Mouse (Mus musculus) stomach, embryonic 16.5 days (tissue): ENCODE results near the gene Setd4. TPM values are rescaled to one million over a fixed set of nuclear protein-coding genes. Genes with fewer than 3 reads are reported as not detected.

Source experiments
- ATAC-seq: fragments of 200-750 bp; cut with Nextera tagmentation; 2 replicates; pipeline ENCODE4 v1.8.0; 2017; ENCODE audit warnings: moderate number of reproducible peaks, moderate TSS enrichment; ENCODE audit not compliant: insufficient read depth, low FRiP score
- H3K27ac ChIP-seq: fragments of 300-500 bp; sonication (generic); 2 replicates; pipeline ENCODE4 v1.5.1; 2014; ENCODE audit warnings: low read length
- H3K27me3 ChIP-seq: fragments of 300-500 bp; sonication (generic); 2 replicates; pipeline ENCODE4 v1.6.1; 2014; ENCODE audit warnings: low read length, control low read depth, mixed read lengths; ENCODE audit not compliant: control insufficient read depth, insufficient read depth
- H3K36me3 ChIP-seq: fragments of 300-500 bp; sonication (generic); 2 replicates; pipeline ENCODE4 v1.6.1; 2014; ENCODE audit warnings: low read length; ENCODE audit not compliant: control insufficient read depth, insufficient read depth
- H3K4me1 ChIP-seq: fragments of 300-500 bp; sonication (generic); 2 replicates; pipeline ENCODE4 v1.6.1; 2014; ENCODE audit warnings: low read length, control low read depth, mixed read lengths; ENCODE audit not compliant: control insufficient read depth, insufficient read depth
- H3K4me2 ChIP-seq: fragments of 300-500 bp; sonication (generic); 2 replicates; pipeline ENCODE4 v1.6.1; 2014; ENCODE audit warnings: low read depth, low read length, mixed read lengths
- H3K4me3 ChIP-seq: fragments of 300-500 bp; sonication (generic); replicated peaks from 2 replicates; pipeline ENCODE4 v1.5.1; 2014; ENCODE audit warnings: mild to moderate bottlenecking, low read length
- H3K9ac ChIP-seq: fragments of 300-500 bp; sonication (generic); 2 replicates; pipeline ENCODE4 v1.6.1; 2014; ENCODE audit warnings: low read length
- H3K9me3 ChIP-seq: fragments of 300-500 bp; sonication (generic); replicated peaks from 2 replicates; pipeline ENCODE4 v1.6.1; 2016; ENCODE audit warnings: low read length, control low read depth; ENCODE audit not compliant: control insufficient read depth
- WGBS: fragments of 180-500 bp; shearing (Covaris S2); extraction: QIAGEN DNeasy Blood & Tissue Kit; methylation state at CpG from one replicate; pipeline ENCODE4 v1.1.7; 2014; 5-methylcytosine and 5-hydroxymethylcytosine counted together
- polyA plus RNA-seq: library from polyadenylated mRNA; unstranded; fragments of >200 nt; fragmentation: Nextera tagmentation; extraction: Ambion mirVana; gene quantifications from 2 replicates; pipeline ENCODE4 v1.2.1, GENCODE M21; 2015

Setd4 gene
- polyA plus RNA-seq, 1 experiment from 2014 or later: 11.8 TPM

GRCm38 (mm10) chr16:93596807-93597206 lies 7.1 kb downstream of the Setd4 start:
- WGBS: 96% methylated on average over 7 of the region's 7 CpGs
- Histone ChIP-seq H3K4me1 (no peaks in the 10 kb centered on the region), H3K27me3 (no peaks in the 10 kb centered on the region), H3K9me3 (no peaks in the 10 kb centered on the region), H3K36me3 (no peaks in the 10 kb centered on the region; the same call in 1 of the 2 replicates), H3K27ac (no peak overlapping the region), H3K9ac (no peak overlapping the region), H3K4me3 (no peak overlapping the region), H3K4me2 (no peak overlapping the region)
- no peak for ATAC-seq

- Histone ChIP-seq H3K4me3 (no peak overlapping the region), H3K9me3 (no peaks in the 10 kb centered on the region), H3K9ac (no peak overlapping the region), H3K4me1 (no peaks in the 10 kb centered on the region), H3K36me3 (no peaks in the 10 kb centered on the region), H3K4me2 (no peak overlapping the region), H3K27me3 (no peaks in the 10 kb centered on the region), H3K27ac (no peak overlapping the region)
- no peak for ATAC-seq
- WGBS: 67% methylated on average over 5 of the region's 5 CpGs
These were observed 8.1 kb downstream of the Setd4 start for GRCm38 (mm10) chr16:93595766-93596165.

- Histone ChIP-seq H3K36me3 (no peaks in the 10 kb centered on the region), H3K27me3 (no peaks in the 10 kb centered on the region), H3K4me1 (no peaks in the 10 kb centered on the region), H3K9ac (no peak overlapping the region), H3K4me3 (no peak overlapping the region), H3K9me3 (no peaks in the 10 kb centered on the region), H3K4me2 (no peak overlapping the region), H3K27ac (no peak overlapping the region)
- ATAC-seq: no peak
- 94% methylated on average over 10 of the region's 10 CpGs for WGBS
These were observed 9.4 kb downstream of the Setd4 start for GRCm38 (mm10) chr16:93594448-93594847.

GRCm38 (mm10) chr16:93593406-93593805 lies 10.5 kb downstream of the Setd4 start:
- no peak overlapping the region for H3K4me2 ChIP-seq
- no peak overlapping the region for H3K4me3 ChIP-seq
- no peak overlapping the region for H3K27ac ChIP-seq
- no peak overlapping the region for H3K9ac ChIP-seq
- no peak for ATAC-seq
- no peaks in the 10 kb centered on the region for H3K36me3 ChIP-seq
- H3K9me3 ChIP-seq: no peaks in the 10 kb centered on the region
- no peaks in the 10 kb centered on the region for H3K27me3 ChIP-seq
- WGBS: 86% methylated on average over 8 of the region's 8 CpGs
- no peaks in the 10 kb centered on the region for H3K4me1 ChIP-seq

GRCm38 (mm10) chr16:93592711-93593110 lies 11.2 kb downstream of the Setd4 start:
- H3K9ac ChIP-seq: no peak overlapping the region
- no peak overlapping the region for H3K27ac ChIP-seq
- H3K4me3 ChIP-seq: no peak overlapping the region
- no peaks in the 10 kb centered on the region for H3K4me1 ChIP-seq
- 92% methylated on average over 3 of the region's 3 CpGs for WGBS
- no peak for ATAC-seq
- no peak overlapping the region for H3K4me2 ChIP-seq
- no peaks in the 10 kb centered on the region for H3K9me3 ChIP-seq
- H3K36me3 ChIP-seq: no peaks in the 10 kb centered on the region
- H3K27me3 ChIP-seq: no peaks in the 10 kb centered on the region

GRCm38 (mm10) chr16:93591450-93592430 lies 12.1 kb downstream of the Setd4 start:
- WGBS: 88% methylated on average over 20 of the region's 20 CpGs
- no peak for ATAC-seq

GRCm38 (mm10) chr16:93590915-93591314 lies 12.9 kb downstream of the Setd4 start:
- Histone ChIP-seq H3K4me3 (no peak overlapping the region), H3K27me3 (no peaks in the 10 kb centered on the region), H3K27ac (no peak overlapping the region), H3K9ac (no peak overlapping the region), H3K4me2 (no peak overlapping the region), H3K4me1 (0 out of 2 replicates have a peak, but pooled peaks cover 1% of the 10 kb centered on the region), H3K36me3 (peaks cover 3% of the 10 kb centered on the region; the same call in 1 of the 2 replicates), H3K9me3 (no peaks in the 10 kb centered on the region)
- WGBS: 81% methylated on average over 15 of the region's 15 CpGs
- ATAC-seq: no peak

More at GRCm38 (mm10) chr16:93591450-93592430, 12.1 kb downstream of the Setd4 start:
- H3K27me3 ChIP-seq: no peaks in the 10 kb centered on the region
- H3K27ac ChIP-seq: no peak overlapping the region
- no peaks in the 10 kb centered on the region for H3K4me1 ChIP-seq
- no peaks in the 10 kb centered on the region for H3K9me3 ChIP-seq
- no peak overlapping the region for H3K4me3 ChIP-seq
- H3K36me3 ChIP-seq: peaks cover 3% of the 10 kb centered on the region; the same call in 1 of the 2 replicates
- no peak overlapping the region for H3K4me2 ChIP-seq
- no peak overlapping the region for H3K9ac ChIP-seq

- 41% methylated on average over 4 of the region's 4 CpGs for WGBS
- no peak overlapping the region for H3K9ac ChIP-seq
- H3K4me1 ChIP-seq: peaks cover 8% of the 10 kb centered on the region; the same call in 1 of the 2 replicates
- H3K4me2 ChIP-seq: no peak overlapping the region
- no peaks in the 10 kb centered on the region for H3K27me3 ChIP-seq
- ATAC-seq: no peak
- no peak overlapping the region for H3K4me3 ChIP-seq
- H3K36me3 ChIP-seq: peaks cover 3% of the 10 kb centered on the region; the same call in 1 of the 2 replicates
- no peaks in the 10 kb centered on the region for H3K9me3 ChIP-seq
- no peak overlapping the region; the same call in 1 of the 2 replicates for H3K27ac ChIP-seq
These were observed 15.6 kb downstream of the Setd4 start for GRCm38 (mm10) chr16:93588281-93588680.

- ATAC-seq: no peak
- H3K9me3 ChIP-seq: no peaks in the 10 kb centered on the region
- no peak overlapping the region for H3K27ac ChIP-seq
- H3K4me2 ChIP-seq: no peak overlapping the region
- H3K9ac ChIP-seq: no peak overlapping the region
- H3K4me3 ChIP-seq: no peak overlapping the region
- H3K27me3 ChIP-seq: no peaks in the 10 kb centered on the region
- H3K36me3 ChIP-seq: peaks cover 3% of the 10 kb centered on the region; the same call in 1 of the 2 replicates
- H3K4me1 ChIP-seq: peaks cover 8% of the 10 kb centered on the region; the same call in 1 of the 2 replicates
- WGBS: 65% methylated on average over 8 of the region's 8 CpGs
These were observed 17.5 kb downstream of the Setd4 start for GRCm38 (mm10) chr16:93586382-93586781.
